Comparison of ENCODE assay signal across 33 mouse cellular contexts in genomic region chr10:110903862-110904261, GRCm38 (mm10).
"Had no signal": no experiment of that assay in that cellular context is flagged by ENCODE, and none has a peak within 500 bp of the region (broad histone marks: within the 10 kb centered on the region; RNA-seq: fewer than 3 reads in every experiment).

No protein-coding gene starts in this region.

- H3K4me3 ChIP-seq: heart, embryonic 10.5 days; heart, embryonic 12.5 days; heart, embryonic 13.5 days; heart, embryonic 15.5 days; hindbrain, embryonic 10.5 days; hindbrain, embryonic 12.5 days; hindbrain, embryonic 13.5 days; hindbrain, embryonic 15.5 days; intestine, embryonic 15.5 days; kidney, embryonic 15.5 days; left cerebral cortex, adult 2 months had no signal

- ATAC-seq: hindbrain, embryonic 16.5 days; hindbrain, postnatal 0 days; inflammation-experienced regulatory T-cells, adult 6 months; intestine, embryonic 15.5 days; intestine, embryonic 16.5 days; intestine, postnatal 0 days had no signal

- DNase-seq: heart, postnatal 10 days; heart, postnatal 14 days; heart, postnatal 36 days; kidney, adult 11 months; kidney, adult 18-20 months; kidney, adult 2 months; kidney, adult 8-10 months; kidney, adult 9 months; kidney, postnatal 10 days; kidney, postnatal 14 days; kidney, postnatal 25 days; kidney, postnatal 36 days; kidney, postnatal 4 days; layer of hippocampus, adult 9-11 months; layer of hippocampus, postnatal 36 days had no signal

- H3K27ac ChIP-seq: heart, embryonic 10.5 days; heart, embryonic 13.5 days; heart, embryonic 15.5 days; hindbrain, embryonic 10.5 days; hindbrain, embryonic 12.5 days; hindbrain, embryonic 13.5 days; hindbrain, embryonic 14.5 days; hindbrain, embryonic 15.5 days; hindbrain, postnatal 0 days; intestine, embryonic 15.5 days; kidney, embryonic 15.5 days; kidney, postnatal 0 days; left cerebral cortex, adult 2 months had no signal
